Mouse (Mus musculus): Measurements from ENCODE around the gene Cacna2d2. TPM values are rescaled to one million over a fixed set of nuclear protein-coding genes. Genes with fewer than 3 reads are reported as not detected.

The Cacna2d2 gene
- polyA plus RNA-seq, 1 experiment from 2014 or later, result not detected

DNA sequence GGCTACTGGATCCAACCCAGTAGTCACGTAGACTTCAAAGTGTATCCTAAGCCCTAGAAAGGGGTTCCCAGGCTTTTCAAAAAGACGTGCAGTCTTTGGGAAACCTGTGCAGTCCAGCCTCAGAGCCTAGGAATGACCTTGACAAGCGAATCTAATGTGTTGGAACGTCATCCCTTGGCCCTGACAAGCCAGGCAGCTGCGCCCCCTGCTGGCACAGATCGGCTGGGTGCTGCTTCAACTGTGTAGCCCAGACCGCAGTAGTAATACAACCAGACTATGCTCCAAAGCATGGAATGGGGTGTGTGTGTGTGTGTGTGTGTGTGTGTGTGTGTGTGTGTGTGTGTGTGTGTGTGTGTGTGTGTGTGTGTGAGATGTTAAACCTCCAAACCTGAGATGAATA lies 64.1 kb downstream of the Cacna2d2 start:
- H3K4me1 ChIP-seq (replicated peaks), result peaks cover 34% of the 10 kb centered on the region
- peaks cover 54% of the 10 kb centered on the region for H3K27me3 ChIP-seq
- no peaks in the 10 kb centered on the region for H3K36me3 ChIP-seq
- WGBS (ENCODE audit: insufficient replicate concordance), result 10% methylated on average over 7 of the region's 7 CpGs
- H3K9ac ChIP-seq, result peak overlapping the region; percentile 41
- DNase-seq (peak; percentile 77), ATAC-seq (ENCODE audit: low read depth) (peak; percentile 73)
- H3K4me2 ChIP-seq, result peak overlapping the region; percentile 35
- no peaks in the 10 kb centered on the region for H3K9me3 ChIP-seq (replicated peaks)
- H3K27ac ChIP-seq, result peak overlapping the region; percentile 29; the same call in 1 of the 2 replicates
- no peak overlapping the region for H3K4me3 ChIP-seq (replicated peaks)

DNA sequence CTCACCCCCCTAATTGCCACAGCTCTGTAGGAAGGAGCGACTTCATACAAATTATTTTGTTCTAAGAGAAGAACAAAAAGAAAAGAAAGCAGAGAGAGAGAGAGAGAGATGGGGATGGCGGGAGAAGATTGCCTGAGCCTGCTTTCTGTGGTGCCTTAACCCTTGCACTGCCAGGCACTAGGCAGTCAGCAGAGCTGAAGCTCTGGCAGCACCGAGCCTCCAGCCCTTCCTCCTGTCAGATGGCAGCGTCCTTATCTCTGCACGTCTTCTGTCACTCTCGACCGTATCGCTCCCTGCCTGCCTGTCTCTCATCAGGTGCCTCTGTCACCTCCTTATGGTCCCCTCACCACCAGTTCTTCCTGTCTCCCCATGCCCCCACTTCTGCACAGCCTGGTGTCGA lies 64.7 kb downstream of the Cacna2d2 start:
- peaks cover 34% of the 10 kb centered on the region for H3K4me1 ChIP-seq (replicated peaks)
- no peaks in the 10 kb centered on the region for H3K36me3 ChIP-seq
- H3K9me3 ChIP-seq (replicated peaks), result no peaks in the 10 kb centered on the region
- no peak overlapping the region for H3K4me3 ChIP-seq (replicated peaks)
- peak; percentile 69 for DNase-seq
- no peak overlapping the region for H3K27ac ChIP-seq
- H3K9ac ChIP-seq, result no peak overlapping the region; the same call in 1 of the 2 replicates
- H3K27me3 ChIP-seq, result peaks cover 52% of the 10 kb centered on the region
- H3K4me2 ChIP-seq, result peak overlapping the region; percentile 23
- peak; percentile 66 for ATAC-seq (ENCODE audit: low read depth)
- 7% methylated on average over 9 of the region's 9 CpGs for WGBS (ENCODE audit: insufficient replicate concordance)

DNA sequence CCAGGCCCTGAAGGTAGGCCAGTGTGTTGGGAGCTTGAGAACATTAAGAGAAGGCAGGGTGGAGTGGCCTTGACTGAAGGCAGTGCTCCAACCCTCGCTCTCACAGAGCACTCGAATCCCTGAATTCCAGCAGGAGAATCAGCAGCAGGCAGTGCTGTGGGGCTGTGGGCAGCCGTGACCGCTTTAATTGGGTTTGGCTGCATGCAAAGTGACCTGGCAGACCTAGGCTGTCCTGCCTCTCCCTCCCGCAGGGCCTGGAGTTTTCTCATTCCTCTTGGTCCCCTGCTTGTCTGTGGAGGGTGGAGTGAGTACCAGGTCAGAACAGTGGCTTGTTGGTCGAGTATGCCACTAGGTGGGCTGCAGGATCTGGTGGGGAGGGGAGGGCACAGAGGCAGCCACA lies 66.2 kb downstream of the Cacna2d2 start:
- Histone ChIP-seq H3K4me1 (replicated peaks) (peaks cover 34% of the 10 kb centered on the region), H3K9ac (no peak overlapping the region), H3K27me3 (peaks cover 56% of the 10 kb centered on the region)

DNA sequence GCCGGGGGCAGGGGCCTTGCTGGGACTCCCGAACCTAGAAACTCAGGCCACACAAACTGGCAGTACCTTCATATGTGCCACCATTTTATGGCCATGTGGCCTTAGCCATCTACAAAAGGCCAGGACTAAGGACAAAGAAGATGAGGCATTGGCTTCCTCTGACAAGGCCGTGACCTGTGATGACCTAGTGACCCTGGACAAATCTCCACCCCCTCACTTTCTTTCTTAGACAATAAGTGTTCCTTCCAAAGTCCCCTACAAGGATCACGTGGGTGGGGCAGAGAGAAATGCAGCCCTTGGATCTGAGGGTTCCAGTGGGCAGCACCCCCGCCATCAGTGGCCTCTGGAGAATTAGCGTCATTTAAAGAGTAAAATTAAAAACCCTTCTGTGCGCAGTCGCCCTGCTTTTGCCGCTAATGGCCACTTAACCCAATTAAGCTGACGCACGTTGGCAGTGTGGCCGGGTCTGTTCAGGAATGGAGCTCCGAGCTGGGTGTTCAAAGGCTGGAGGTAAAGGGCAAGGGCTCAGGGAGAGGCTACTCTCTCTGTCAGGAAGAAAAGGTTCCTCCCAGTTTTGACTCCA lies 69.9 kb downstream of the Cacna2d2 start:
- H3K36me3 ChIP-seq, result no peaks in the 10 kb centered on the region
- 69% methylated on average over 13 of the region's 13 CpGs for WGBS (ENCODE audit: insufficient replicate concordance)
- ATAC-seq (ENCODE audit: low read depth) (no peak), DNase-seq (no peak)
- H3K27me3 ChIP-seq, result peaks cover 43% of the 10 kb centered on the region
- H3K27ac ChIP-seq, result no peak overlapping the region
- H3K4me1 ChIP-seq (replicated peaks), result peaks cover 10% of the 10 kb centered on the region
- no peak overlapping the region for H3K9ac ChIP-seq
- H3K9me3 ChIP-seq (replicated peaks), result no peaks in the 10 kb centered on the region
- no peak overlapping the region for H3K4me2 ChIP-seq
- no peak overlapping the region for H3K4me3 ChIP-seq (replicated peaks)

More for the DNA sequence above, 66.2 kb downstream of the Cacna2d2 start:
- 39% methylated on average over 6 of the region's 6 CpGs for WGBS (ENCODE audit: insufficient replicate concordance)
- Histone ChIP-seq H3K36me3 (no peaks in the 10 kb centered on the region), H3K9me3 (replicated peaks) (no peaks in the 10 kb centered on the region), H3K27ac (no peak overlapping the region), H3K4me3 (replicated peaks) (no peak overlapping the region), H3K4me2 (no peak overlapping the region)
- ATAC-seq (ENCODE audit: low read depth) (no peak), DNase-seq (no peak)

DNA sequence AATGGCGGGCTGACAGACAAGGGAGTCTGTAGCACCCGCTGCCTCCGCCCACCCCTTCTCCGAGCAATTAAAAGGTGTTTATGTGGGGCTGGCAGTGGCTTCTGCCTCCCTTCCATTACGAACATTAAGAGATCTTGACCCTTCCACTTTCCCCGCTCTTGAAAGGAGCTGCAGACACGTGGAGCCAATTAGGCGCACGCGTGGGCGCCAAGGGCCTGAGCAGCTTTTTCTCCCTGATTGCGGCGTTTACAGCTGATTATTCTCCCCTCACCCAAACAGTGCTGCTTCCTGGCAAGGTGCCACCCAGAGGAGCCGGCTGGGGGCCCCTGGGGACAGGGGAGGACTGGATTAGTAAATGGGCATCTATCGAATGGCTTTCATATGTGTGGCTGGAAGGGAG lies 71.0 kb downstream of the Cacna2d2 start:
- H3K9me3 ChIP-seq (replicated peaks), result no peaks in the 10 kb centered on the region
- H3K36me3 ChIP-seq, result no peaks in the 10 kb centered on the region
- peaks cover 37% of the 10 kb centered on the region for H3K27me3 ChIP-seq
- 74% methylated on average over 15 of the region's 15 CpGs for WGBS (ENCODE audit: insufficient replicate concordance)
- H3K27ac ChIP-seq, result no peak overlapping the region
- no peak for ATAC-seq (ENCODE audit: low read depth)
- H3K4me3 ChIP-seq (replicated peaks), result no peak overlapping the region
- DNase-seq, result no peak
- H3K9ac ChIP-seq, result no peak overlapping the region
- H3K4me1 ChIP-seq (replicated peaks), result no peaks in the 10 kb centered on the region
- H3K4me2 ChIP-seq, result no peak overlapping the region

DNA sequence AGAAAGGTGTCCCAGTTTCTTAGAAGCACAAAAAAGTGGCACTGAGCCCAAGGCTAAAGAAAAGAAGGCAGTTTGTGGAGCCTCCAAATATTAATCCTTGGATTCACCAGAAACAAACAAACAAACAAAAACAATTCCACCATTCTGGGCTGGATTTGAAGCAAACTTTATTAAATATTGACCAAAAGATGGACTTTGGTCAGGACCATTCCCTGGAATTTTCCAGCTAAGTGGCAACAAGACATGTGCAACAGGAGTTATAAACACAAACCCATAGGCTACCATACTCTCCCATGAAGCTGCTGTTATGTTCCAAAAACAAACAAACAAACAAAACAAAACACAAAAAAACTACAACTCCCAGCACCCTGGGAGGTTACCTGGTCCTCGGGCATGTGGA lies 74.6 kb downstream of the Cacna2d2 start:
- Histone ChIP-seq H3K27me3 (peaks cover 16% of the 10 kb centered on the region; the same call in 1 of the 2 replicates), H3K4me2 (no peak overlapping the region), H3K9ac (no peak overlapping the region), H3K4me3 (replicated peaks) (no peak overlapping the region), H3K9me3 (replicated peaks) (no peaks in the 10 kb centered on the region), H3K27ac (no peak overlapping the region), H3K4me1 (replicated peaks) (no peaks in the 10 kb centered on the region), H3K36me3 (no peaks in the 10 kb centered on the region)
- ATAC-seq (ENCODE audit: low read depth) (no peak), DNase-seq (no peak)
- WGBS (ENCODE audit: insufficient replicate concordance), result 49% methylated on average over 1 of the region's 1 CpGs

DNA sequence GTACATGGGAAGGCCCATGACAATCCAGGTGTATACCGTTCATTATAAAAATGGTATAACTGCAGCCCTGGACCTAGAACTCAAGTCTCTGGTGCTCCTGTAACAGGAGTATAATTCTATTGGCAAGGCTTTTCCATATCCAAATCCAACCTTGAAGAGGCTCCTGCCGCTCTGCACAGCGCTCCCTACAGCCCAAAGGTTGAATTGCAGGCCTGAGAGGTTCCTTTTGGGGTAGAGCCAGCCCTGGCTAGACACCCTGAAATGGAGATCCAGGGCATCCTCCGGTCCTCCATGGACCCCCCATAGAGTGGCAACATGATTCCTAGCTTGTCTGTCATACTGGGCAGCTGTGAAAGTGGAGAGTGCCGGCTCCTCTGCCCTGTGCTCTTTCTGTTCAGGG lies 79.6 kb downstream of the Cacna2d2 start:
- ATAC-seq (ENCODE audit: low read depth), result no peak
- Histone ChIP-seq H3K27ac (no peak overlapping the region), H3K4me1 (replicated peaks) (peaks cover 19% of the 10 kb centered on the region), H3K9me3 (replicated peaks) (no peaks in the 10 kb centered on the region), H3K9ac (no peak overlapping the region), H3K4me2 (0 out of 2 replicates have a peak overlapping the region, but pooled peaks have one; percentile 21), H3K36me3 (no peaks in the 10 kb centered on the region), H3K27me3 (peaks cover 21% of the 10 kb centered on the region), H3K4me3 (replicated peaks) (no peak overlapping the region)
- no peak for DNase-seq
- WGBS (ENCODE audit: insufficient replicate concordance), result 36% methylated on average over 5 of the region's 5 CpGs

DNA sequence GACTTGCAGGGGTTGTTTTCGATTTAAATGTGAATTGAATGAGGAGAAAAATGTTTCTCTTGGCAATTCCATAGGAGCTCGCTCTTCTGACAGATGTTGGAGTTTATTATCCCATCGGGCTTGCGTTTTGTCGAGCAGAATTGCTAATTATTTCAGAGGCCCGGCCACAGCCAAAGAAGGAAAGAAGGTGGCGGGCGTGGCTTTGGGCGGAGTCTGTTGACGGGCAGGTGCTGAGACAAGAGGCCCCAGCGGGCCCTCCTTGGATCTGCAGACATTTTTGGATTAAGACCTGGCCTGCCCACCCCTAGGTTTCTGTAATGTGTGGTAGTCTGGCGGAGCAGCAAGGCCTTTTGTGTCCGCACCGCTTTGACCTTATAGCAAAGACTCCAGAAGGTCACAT lies 80.2 kb downstream of the Cacna2d2 start:
- H3K4me3 ChIP-seq (replicated peaks), result no peak overlapping the region
- no peak for ATAC-seq (ENCODE audit: low read depth)
- 22% methylated on average over 14 of the region's 14 CpGs for WGBS (ENCODE audit: insufficient replicate concordance)

DNA sequence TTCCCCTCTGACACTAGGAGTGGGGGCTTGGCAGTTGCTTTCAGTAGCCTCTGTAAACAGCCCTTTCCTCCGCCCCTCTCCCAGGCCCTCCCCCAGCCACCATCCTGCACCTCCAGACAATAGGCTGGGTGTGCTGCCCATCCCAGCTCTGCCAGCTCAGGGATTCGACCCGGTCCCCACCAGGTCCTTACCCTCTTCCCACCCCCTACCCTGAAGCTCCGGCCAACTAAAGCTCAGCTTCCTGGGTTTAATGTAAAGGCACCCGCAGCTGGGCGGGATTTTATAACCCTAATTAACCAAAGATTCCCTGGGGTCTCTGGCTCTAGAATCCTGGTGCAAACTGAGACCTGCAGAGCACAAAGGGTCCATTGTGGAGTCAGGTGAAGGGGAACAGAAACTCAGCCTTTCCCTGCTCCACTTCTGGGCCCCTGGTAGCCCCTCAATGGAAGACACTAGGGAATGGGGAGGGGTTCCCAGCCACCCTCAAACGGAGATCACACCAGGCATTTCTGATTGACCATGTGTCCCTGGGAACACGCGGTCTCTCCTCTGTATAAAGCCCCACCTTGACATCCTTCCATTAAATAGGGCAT lies 81.2 kb downstream of the Cacna2d2 start:
- ATAC-seq (ENCODE audit: low read depth) (no peak), DNase-seq (no peak)
- WGBS (ENCODE audit: insufficient replicate concordance), result 37% methylated on average over 9 of the region's 9 CpGs
- Histone ChIP-seq H3K4me2 (no peak overlapping the region), H3K27ac (no peak overlapping the region), H3K27me3 (peaks cover 19% of the 10 kb centered on the region), H3K9me3 (replicated peaks) (no peaks in the 10 kb centered on the region), H3K9ac (no peak overlapping the region), H3K4me3 (replicated peaks) (no peak overlapping the region), H3K4me1 (replicated peaks) (peaks cover 19% of the 10 kb centered on the region), H3K36me3 (no peaks in the 10 kb centered on the region)

More for the DNA sequence above, 80.2 kb downstream of the Cacna2d2 start:
- H3K9me3 ChIP-seq (replicated peaks), result no peaks in the 10 kb centered on the region
- peaks cover 21% of the 10 kb centered on the region for H3K27me3 ChIP-seq
- peaks cover 19% of the 10 kb centered on the region for H3K4me1 ChIP-seq (replicated peaks)
- no peak overlapping the region for H3K9ac ChIP-seq
- H3K27ac ChIP-seq, result no peak overlapping the region
- no peaks in the 10 kb centered on the region for H3K36me3 ChIP-seq
- peak overlapping the region; percentile 21; the same call in 1 of the 2 replicates for H3K4me2 ChIP-seq
- no peak for DNase-seq

DNA sequence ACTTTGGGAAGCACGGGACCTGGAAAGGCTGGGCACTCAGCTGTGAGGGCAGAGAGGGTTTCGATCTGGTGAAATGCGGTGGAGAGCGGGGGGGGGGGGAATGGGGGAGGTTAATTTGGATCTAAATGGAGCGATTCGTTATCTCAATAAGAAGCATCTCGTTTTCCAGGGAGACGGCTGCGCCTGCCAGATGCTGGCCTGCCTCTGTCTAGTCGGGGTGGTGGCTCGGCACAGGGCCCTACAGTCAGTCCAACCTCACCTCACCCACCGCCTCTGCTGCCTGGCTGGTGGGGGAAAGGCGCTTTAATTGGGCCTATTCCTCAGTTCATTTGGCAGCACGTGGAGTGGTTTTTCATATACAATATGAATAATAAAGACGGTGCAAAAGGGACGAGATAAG lies 81.9 kb downstream of the Cacna2d2 start:
- H3K4me2 ChIP-seq, result no peak overlapping the region
- no peaks in the 10 kb centered on the region for H3K36me3 ChIP-seq
- ATAC-seq (ENCODE audit: low read depth) (no peak), DNase-seq (no peak)
- H3K4me1 ChIP-seq (replicated peaks), result peaks cover 19% of the 10 kb centered on the region
- no peaks in the 10 kb centered on the region for H3K9me3 ChIP-seq (replicated peaks)
- WGBS (ENCODE audit: insufficient replicate concordance), result 41% methylated on average over 16 of the region's 16 CpGs
- H3K27ac ChIP-seq, result no peak overlapping the region
- H3K4me3 ChIP-seq (replicated peaks), result no peak overlapping the region
- H3K9ac ChIP-seq, result no peak overlapping the region
- H3K27me3 ChIP-seq, result peaks cover 19% of the 10 kb centered on the region

DNA sequence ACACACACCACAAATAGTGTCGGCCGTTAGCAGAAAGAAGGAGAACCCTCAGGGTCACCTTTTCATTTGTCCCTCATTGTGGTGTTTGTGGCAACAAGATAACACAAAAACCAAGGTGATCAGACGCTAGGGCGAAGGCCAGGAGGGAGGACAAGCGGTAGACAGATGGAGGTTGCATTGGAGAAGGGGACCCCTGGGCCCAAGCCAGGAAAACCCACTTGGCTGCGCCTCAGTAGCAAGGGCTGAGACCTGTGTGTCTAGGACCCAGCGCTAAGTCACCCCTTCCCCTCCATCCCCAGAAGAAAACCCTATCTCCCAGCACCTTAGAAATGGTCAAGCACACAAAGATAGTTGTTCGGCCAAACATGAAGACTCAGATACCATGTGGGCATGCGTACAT lies 82.6 kb downstream of the Cacna2d2 start:
- H3K4me3 ChIP-seq (replicated peaks), result no peak overlapping the region
- H3K27me3 ChIP-seq, result peaks cover 19% of the 10 kb centered on the region
- H3K4me2 ChIP-seq, result no peak overlapping the region
- ATAC-seq (ENCODE audit: low read depth), result no peak
- no peak for DNase-seq
- peaks cover 19% of the 10 kb centered on the region for H3K4me1 ChIP-seq (replicated peaks)
- WGBS (ENCODE audit: insufficient replicate concordance), result 71% methylated on average over 9 of the region's 9 CpGs
- no peaks in the 10 kb centered on the region for H3K36me3 ChIP-seq
- no peak overlapping the region for H3K9ac ChIP-seq
- H3K27ac ChIP-seq, result no peak overlapping the region
- H3K9me3 ChIP-seq (replicated peaks), result no peaks in the 10 kb centered on the region

DNA sequence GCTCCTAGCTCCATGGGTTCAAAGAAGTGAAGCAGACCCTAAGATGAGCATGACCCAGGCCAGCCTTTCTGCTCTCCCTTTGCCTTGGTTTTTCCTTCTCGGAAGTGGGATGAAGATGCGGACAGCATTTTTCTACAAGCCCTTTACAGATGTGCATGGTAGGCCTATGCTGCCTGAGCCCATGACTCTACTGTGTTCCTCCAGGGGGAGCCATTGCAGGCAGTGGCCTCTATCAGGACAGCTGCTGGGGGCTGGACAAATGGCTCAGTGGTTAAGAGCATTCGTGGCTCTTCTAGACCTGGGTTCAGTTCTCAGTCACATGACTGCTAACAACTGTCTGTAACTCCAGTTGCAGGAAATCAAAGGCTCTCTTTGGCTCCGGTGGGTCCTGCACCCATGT lies 83.4 kb downstream of the Cacna2d2 start:
- H3K36me3 ChIP-seq, result no peaks in the 10 kb centered on the region
- DNase-seq (no peak), ATAC-seq (ENCODE audit: low read depth) (no peak)
- peaks cover 23% of the 10 kb centered on the region for H3K4me1 ChIP-seq (replicated peaks)
- 64% methylated on average over 4 of the region's 4 CpGs for WGBS (ENCODE audit: insufficient replicate concordance)
- peaks cover 16% of the 10 kb centered on the region for H3K27me3 ChIP-seq
- H3K4me2 ChIP-seq, result no peak overlapping the region
- H3K4me3 ChIP-seq (replicated peaks), result no peak overlapping the region
- no peak overlapping the region for H3K9ac ChIP-seq
- no peaks in the 10 kb centered on the region for H3K9me3 ChIP-seq (replicated peaks)
- no peak overlapping the region for H3K27ac ChIP-seq

Measured in liver, embryonic 13.5 days (tissue).